Mouse (Mus musculus) retina, postnatal 1 day (tissue): ENCODE data around the gene Cers6.

Experiments used
- DNase-seq: peaks from one replicate; pipeline ENCODE4 v3.0.0-alpha.2; 2012

Gene Cers6

DNA sequence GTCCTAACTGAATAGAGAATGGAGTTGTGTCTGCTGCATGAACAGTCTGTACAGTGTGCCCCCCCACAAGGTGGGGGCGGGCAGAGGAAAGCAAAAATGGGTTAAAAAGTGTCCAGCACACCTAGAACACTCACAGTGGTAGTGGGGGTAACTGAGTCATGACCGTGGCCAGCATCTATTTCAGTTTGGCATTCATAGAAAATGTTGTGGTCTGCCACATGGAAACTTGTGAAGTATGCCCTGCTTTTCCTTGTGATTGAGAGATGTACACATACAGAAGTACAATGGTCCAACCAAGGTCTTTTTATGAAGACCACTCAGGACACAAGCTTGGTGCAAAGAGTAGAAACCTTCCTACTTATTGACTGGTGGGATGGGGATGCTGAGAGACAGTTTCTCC lies 24.0 kb downstream of the Cers6 start:
- DNase-seq: no peak

DNA sequence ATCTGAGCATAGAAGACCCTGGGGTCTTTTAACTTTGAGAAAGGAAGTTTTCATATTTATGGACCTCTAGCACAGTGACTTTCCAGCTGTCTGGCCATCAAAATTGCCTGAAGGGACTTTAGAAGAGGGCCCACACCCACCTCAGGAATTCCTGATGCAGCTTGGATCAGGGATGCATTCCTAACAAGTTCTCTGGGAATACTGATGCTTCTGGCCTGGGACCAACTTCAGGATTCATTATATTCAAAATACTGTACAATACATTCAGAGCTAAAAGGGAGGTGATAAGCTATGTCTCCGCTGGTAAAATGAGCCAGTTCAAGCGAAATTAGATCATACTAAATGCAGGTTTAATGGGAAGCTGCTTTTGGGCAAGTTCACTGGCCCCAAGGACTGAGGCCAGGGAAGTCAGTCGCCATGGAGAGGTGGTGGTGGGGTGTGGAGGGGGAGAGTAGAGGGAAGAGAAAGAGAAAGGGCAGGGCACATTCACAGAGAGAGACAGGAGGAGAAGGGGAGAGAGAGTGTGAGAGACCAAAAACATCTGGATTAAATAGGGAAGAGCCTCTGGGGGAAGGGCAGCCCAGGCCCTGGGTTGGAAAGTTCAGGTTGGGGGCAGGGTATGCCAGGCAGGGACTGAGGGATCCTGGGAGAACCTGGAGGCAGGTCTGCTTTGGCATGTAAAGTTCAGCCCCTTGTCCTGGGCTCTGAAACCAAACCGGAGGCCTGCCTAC lies 24.7 kb downstream of the Cers6 start:
- DNase-seq: no peak

DNA sequence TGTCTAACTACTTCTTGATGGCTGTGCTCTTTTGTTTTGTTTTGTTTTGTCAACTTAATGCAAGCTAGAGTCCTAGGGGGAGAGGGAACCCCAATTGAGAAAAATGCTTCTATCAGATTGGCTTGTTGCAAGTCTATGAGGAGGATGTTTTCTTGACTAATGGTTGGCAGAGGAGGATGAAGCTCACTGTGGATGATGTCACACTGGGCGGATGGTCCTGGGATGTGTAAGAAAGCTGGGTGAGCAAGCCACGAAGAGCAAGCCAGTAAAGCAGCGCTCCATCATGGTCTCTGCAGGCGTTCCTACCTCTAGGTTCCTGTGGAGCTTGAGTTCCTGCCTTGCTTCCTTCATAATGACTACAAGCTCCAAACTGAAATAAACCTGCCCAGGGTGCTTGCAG lies 25.4 kb downstream of the Cers6 start:
- no peak for DNase-seq

DNA sequence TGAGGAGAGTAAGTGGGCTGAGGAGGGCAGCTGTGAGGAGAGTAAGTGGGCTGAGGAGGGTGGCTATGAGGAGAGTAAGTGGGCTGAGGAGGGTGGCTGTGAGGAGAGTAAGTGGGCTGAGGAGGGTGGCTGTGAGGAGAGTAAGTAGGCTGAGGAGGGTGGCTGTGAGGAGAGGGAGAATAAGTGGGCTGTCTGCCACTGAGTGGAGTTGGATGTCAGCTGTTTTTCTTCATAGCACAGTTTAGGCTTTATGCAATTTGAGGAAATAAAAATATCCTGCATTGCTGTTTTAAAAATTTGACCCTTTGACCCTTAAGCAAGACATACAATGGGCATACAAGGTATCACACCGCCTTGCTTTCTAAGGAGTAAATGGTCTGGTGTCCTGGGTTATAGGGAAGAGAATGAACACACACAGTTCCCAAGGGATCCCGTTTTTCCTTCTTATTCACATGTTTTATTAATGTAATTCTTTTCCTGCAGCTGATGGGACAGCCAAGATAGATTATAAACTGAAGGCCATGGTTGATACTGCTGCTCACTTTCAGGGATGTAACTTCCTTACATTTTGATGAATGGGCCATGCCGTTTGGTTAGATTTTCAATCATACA lies 27.0 kb downstream of the Cers6 start:
- no peak for DNase-seq

DNA sequence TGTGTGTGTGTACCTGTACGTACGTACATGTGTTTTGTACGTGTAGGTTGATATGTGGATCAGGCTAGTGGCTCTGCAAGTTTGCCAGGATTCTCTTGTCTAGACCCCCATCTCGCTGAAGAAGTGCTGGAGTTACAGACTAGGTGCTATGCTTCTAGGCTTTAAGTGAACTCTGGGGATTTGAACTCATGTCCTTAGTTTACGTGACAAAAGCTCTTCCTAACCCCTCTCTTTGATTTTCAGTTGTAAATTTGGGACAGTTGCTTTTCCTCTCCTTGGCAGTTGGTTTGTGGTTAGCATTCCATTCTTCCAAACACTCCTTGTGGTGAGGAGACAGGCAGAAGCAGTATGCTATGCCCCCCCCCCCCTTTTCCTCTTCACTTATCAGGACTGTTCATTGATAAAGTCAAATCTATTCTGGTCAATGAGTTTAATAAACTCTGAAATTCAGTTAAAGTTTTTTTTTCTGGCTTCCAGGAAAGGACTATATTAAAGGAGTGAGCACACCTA lies 28.5 kb downstream of the Cers6 start:
- no peak for DNase-seq

DNA sequence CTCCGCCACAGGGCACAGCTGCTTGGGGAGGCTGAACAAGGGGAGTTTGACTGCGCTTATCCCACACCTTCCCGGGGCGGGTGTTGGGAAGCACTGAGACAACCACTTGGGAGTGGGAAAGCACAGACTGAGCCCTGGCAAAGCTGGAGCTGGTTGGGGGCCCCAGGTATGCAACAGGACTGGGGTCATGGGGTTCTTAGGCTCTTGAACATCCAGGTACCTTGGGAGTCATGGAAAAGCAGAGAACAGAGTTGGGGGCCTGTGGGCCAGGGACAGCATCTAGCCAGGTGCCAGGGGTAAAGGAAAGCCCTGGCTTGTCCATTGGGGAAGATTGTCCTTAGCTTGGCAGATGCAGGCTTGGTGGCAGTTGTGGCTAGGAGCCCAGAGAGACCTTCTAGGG lies 31.2 kb downstream of the Cers6 start:
- DNase-seq: no peak

DNA sequence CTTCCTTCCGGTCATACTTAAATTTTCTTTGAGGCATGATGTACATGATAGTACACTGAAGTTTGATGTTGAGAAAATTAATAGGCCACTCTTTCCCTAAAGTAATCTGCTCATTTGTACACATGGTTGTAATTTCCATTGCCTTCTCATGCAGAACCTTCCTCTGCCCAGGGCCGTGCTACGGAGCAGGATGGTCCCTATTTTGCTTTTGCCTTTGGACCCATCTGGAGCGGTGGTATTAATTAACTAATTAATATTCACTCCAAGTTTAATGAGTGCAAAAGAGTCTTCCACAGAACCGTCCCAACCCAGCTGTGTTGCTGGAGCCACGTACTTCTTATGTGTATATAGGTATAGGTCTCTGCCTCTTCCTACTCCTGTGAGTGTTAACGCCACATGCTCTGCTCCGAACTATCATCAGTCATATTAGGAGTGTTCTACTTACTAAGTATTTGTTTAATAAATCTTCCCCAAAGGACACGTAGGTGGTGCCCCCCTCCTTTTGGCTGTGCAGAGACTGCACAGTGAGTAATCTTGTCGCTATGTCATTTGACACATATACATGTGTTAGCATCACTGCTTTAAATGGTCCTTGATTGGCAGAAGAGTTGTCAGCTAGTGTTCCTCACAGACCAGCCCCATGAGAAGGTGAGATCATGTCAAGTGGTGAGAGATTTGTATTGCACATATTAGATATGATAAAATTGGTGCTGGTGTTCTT lies 34.0 kb downstream of the Cers6 start:
- no peak for DNase-seq

DNA sequence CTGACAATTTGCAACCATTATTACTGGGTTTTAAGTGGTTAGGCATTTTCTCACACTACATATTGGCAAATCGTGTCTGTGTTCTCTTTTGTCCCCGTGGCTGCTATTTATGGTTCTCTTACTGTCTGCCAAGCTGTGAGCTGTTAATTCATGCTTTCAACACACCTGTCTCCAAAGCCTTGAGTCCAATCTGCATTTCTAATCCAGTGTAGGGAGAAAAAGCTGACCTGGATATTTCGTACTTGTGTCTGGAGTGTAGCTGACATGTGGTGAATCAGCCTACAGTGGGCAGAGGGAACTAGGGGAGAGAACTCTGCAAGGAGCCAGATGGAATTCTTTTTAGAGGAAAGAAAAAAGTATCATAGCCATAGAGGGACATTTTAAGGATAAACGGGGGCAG lies 35.0 kb downstream of the Cers6 start:
- DNase-seq: no peak

DNA sequence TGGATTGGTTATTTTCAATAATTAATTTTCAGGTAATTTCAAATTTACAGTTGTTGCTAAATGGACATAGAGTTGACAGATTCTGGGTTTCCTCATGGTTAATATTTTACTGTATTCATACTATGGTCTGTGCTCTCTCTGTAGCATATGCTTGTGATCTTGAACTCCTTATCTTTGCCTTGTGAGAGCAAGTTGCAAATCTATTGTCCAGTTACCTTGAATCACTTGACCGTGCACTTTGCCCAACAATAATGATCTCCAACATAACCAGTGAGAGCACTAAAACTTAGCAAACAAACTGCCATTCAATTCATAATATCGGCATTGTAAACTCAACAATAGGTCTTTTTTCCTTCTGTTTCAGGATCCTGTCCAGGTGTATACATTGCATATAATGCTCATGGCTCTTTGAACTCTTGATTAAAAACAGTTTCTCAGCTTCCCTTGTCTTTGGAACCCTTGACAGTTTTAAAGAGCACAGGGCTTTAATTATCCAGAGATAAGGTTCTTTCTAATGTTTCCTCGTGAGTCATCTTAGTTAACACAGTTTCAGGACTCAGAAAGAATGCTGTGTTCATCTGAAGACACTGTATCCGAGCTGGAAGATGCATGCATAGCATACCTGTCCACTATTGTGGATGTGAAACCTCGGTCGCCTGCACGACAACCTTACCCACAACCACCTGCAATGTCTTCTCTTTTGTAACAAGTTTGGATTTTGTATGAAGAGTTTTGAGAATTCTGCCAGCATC lies 38.7 kb downstream of the Cers6 start:
- no peak for DNase-seq

DNA sequence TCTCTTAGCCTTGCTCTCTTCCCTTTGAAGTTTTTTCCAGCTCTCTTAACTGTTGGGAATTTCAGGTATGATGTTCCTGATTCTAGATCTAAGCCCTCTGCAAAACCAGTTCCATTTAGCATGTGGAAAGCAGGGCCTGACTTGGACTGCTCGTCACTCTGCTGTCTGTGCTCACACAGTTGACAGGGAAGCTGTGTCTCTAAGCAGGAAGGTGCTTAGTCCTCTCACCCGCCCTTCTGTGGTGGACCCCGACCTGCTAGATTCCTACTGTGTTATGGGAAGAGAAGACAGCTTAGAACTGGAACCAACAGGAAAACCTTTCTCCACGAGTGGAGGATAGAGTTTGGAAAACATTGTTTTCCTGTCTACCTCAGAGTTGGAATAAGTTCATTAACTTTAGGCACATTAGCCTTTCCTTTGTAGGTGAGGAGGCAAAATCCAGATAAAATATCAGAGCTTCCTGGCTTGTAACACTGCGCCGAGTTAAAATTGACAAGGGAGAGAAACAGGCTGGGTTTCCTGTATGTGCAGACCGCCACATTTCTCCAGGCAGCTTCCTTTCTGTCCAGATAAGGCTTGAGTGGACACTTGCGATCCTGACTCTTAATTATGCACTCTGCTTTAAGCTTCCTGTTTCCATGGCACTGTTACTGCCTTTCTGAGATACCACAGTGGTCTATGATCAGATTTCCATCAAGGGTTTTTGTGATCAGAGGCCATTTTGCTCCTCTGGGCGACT lies 39.6 kb downstream of the Cers6 start:
- DNase-seq: no peak

DNA sequence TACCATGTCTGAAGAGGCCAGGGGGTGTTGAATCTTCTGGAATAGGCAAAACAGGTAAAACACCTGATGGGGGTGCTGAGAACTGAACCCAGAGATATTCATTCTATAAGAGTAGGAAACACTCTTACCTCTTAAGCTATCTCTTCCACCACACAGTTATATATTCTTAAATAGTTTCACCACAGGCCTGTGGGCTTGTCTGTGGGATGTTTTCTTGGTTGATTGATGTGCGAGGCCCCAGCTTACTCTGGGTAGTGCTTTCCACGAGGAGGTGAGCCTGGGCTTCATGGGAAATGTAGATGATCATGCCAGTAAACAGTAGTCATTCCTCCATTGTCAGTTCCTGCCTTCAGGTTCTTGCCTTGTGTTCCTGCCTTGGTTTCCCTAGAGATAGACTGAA lies 40.5 kb downstream of the Cers6 start:
- no peak for DNase-seq

DNA sequence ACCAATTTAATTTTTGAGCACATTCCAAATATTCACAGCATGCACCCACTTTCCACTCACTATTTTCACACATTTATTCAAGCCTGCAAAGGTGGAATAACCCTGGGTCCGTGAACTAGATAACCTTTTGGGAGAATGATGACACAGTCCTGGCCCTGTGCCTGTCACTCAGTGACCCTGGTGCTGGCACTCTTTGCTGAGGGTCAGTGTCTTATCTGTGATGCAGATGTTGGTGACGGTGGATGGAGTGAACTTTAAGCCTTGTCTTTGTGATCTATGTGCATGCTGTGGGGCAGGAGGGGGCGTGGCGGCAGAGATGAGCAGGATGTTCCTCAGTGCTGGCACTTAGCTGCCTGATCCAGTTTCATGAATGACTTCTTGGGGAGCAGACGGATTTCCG lies 41.3 kb downstream of the Cers6 start:
- no peak for DNase-seq

DNA sequence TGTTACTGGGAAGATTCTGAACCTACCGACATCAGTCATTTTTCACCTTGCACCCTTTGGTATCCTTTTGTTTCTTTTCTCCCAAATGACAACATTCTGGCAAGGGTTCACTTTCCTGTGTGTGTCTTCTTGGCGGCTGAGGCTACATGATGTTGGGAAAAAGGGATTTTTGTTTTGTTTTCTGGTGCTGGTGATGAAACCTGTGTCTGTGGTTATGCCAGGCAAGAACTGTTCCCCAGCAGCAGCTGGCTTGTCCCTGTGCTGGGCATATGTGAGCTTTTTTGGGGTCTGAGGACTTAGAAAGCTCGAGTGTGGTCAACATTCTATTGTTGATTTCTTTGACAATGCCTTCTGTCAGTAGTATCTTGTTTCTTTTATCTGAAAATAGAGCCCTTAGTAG lies 45.7 kb downstream of the Cers6 start:
- no peak for DNase-seq

DNA sequence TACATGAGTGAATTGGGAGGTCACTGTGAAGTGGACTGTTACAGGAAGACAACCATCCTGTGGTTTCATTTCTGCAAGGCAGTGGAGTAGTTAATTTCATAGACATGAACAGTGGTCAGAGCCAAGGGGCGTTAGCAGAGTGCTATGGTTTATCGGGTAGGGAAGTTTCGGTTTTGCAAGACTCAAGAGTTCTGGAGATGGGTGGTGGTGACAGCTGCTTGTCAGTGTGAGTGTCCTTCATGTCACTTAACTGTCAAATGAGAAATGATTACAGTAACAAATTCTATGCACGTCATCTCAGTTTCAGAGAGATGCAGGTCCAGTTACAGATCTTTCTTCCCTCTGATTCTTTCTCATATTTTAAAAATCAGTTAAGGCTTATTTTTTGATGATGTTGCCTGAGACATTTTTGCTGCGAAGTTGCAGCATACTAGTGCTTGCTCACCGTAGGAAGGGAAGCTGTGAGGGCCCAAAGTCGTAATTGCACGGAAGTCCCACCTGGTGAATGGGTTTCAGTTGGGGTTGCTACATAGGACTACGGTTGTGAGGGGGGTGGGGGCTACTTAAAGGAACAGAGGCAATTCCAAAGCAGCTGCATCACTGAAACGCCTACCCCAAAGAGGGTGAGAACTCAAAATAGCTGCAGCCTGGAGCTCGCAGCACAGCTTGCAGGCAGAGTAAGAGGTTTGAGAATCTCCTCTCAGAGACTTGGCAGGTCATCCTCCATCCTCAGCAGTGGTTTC lies 46.7 kb downstream of the Cers6 start:
- no peak for DNase-seq

DNA sequence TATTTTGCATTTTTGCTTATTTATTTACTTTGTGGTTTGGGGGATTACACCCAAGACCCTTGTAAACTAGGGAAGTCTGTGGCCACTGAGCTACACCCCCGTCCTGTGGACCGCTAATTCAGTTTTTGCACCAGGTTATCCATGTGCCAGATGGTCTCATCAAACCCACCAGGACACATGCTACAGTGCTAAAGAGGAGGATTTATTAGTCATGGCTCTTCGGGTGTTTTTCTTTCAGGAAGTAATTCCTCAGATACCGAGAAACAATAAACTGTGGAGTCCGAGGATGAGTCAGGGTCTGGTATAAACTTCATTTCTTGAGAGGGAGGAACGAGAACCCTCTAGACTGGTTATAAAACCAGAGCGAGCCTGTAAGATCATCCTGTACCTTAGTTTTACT lies 49.5 kb downstream of the Cers6 start:
- DNase-seq: no peak

DNA sequence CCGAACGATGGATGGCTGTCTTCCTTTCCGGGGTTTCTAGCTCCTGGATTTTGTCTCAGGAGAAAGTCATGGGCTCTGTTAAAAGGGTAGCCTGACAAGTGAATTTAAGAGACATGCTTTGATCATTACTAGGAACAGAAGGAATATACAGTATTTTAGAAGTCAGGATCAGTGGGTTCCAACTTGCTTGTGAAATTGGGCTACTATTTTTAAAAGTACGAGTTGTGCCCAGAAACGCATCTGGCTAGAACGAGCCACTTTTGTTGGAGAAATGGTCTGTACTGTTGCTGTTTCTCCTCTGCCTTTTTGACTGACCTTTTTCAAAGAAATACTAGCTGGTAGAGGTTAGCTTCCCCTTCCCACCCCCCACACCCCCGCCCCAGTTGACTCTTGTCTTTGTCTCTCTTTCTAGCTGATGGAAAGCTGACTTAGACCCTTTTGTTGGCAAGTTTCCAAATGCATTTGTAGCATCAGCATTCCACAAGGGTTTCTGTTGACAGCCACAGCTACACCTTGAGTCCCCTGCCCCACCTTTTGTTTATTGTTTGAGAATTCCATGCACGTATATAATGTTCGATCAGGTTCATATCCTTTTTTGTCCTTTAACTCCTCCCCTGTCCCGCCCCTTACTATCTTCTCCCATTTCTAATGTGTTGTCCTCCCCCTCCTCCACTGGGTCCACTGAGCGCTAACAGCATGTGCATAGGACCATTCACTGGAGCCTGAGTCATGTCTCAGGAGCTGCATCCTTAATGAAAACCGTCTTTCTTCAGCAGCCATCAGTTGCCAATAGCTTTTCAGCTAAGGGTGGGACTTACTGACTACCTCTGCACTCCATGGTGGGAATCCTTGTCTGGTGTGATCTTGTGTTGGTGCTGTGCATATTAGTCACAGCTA lies 50.6 kb downstream of the Cers6 start:
- no peak for DNase-seq

DNA sequence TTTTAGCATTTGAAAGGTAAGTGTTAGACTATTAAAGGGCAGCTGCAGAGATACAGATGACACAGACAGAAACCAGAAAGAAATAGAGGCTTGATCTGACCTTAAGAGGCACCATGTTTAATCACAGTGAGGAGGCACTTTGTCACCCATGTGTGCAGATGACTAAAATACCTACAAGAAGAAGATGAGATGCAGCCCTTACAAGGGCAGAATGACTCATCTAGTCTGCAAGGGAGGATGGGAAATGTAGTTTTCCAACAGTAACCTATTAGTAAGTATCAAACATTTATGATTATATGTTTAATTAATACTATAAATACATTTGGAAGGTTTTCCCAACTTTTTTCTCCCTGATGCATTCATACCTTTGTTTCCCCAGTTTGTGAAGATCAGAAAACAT lies 54.5 kb downstream of the Cers6 start:
- DNase-seq: no peak

DNA sequence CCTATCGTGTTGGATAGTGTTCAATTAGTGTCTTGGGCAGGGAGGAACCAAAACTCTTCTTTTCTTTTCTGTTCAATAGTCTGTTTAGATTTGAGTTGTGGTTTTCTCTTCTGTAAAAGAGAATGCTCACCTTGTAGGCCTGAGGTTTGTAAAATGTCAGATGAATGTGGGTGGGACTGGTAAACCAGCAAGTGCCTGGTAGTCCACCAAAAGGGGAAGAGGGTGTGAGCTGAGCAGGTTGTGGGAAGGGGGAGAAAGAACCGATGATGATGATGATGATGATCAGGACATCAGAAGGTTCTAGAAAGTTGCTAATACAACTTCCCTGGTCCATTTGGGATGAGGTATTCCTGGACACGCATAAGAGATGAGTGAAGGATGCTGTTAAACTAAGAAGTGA lies 55.1 kb downstream of the Cers6 start:
- no peak for DNase-seq

DNA sequence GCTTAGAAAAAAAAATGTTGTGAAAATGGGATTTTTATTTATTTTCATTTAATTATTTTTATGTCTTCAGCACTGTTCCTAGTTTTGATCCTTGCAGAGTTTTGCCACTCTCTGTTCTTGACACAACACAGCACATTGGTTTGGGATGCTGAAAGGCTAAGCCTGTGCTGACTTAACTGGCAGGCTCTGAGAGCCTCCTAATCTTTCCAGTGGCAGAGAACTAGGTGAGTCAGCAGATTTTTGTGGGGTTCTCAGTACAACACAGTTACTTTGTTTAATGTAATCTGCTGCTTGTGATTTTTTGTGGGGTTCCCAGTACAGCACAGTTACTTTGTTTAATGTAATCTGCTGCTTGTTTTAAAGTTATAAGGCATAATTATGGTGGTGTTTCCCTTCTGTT lies 55.8 kb downstream of the Cers6 start:
- no peak for DNase-seq

DNA sequence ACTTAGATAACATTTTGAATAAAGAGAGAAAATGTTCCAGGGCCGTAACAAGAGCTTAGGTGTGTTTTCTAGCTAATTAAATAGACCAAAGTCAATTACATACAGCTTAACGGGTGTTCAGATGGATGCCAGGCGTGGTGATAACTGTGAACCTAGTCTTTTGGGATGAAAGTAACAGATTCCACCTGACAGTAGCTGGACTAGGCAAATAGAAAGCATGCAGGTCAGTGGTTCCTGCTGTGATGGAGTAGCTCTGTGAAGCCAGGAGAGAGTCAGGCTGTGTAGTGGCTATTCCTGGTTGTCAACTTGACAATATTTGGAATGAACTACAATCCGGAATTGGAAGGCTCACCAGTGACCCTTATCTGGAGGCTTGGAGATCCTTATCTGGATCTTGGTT lies 56.3 kb downstream of the Cers6 start:
- no peak for DNase-seq

DNA sequence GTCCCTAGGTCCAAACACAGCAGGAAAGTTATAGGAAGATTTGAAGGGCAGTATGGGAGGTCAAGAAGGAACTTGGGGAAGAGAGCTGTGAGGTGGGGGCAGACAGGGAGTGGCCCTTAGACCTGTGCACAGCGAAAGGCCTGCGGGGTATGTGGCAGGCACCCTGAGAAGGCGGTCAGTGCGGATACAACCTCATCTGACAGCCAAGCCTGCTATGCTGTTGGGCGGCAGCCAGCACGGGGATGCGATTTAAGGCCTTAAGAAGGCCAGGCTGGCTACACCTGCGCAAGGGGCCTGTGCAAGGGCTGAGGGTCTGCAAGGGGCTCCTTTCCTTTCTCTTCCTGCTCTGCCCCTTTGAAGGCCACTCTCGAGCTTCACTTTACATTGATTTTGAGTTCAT lies 63.1 kb downstream of the Cers6 start:
- no peak for DNase-seq
